Mouse (Mus musculus): Measurements from ENCODE around the gene Uhrf1bp1.
"Not testable (repeated sequence)": the region's sequence is repeated elsewhere in the genome, so short reads cannot be mapped to it uniquely, and the experiment has no call there.

Gene Uhrf1bp1

DNA sequence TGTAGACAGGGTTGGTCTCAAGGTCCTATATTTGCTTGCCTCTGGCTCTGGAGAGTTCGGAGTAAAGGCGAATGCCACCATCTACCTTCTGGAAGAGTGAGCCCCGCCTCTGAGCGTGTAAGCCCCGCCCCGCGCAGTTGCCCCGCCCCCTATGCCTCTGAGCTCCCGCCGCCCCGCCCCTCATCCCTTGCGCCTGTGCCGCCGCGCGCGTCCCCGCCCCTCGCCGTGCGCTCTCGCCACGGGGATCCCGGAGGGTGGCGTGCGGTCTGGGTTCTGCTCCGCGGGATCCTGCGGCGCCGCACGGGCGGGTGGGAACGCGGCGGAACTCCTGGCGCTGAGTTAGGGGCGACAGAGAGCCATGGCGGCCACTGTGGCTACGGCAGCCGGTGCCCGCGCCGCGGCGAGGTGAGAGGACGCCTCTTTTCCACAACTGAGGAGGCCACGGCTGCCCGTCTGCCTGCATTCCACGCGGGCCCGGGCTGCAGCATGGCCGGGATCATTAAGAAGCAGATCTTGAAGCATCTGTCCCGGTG is at the start of gene Uhrf1bp1:
Uhrf1bp1 (plus strand) TSS at position 177 of the 533 bp plus-strand sequence.
- DNase-seq (ENCODE audit: low spot score in 2 of 2): peak; percentile 71 to 75

DNA sequence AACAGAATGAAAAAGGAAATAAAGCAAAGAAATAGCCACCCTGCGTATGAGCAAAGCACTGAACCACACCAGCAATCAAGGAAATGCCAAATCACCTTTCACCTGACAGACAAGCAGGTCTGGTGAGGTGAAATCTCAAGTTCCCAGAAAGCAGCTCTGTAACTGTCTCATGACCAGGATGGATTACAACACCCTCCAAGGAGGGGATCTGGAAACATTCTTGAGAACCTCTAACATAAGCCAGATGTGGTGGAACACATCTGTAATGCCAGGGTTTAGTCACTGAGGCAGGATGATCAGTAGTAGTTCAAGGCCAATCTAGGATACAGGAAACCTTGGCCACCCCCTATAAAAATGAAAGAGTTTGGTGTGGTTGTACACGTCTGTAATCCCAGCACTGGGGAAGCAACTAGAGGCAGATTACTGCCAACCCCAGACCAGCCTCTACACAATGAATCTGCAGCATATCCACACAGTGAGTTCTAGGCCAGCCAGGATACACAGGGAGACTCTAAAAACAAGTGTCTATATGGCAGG is 48.6 kb upstream of the Uhrf1bp1 start:
- DNase-seq (ENCODE audit: low spot score in 2 of 2): no peak

DNA sequence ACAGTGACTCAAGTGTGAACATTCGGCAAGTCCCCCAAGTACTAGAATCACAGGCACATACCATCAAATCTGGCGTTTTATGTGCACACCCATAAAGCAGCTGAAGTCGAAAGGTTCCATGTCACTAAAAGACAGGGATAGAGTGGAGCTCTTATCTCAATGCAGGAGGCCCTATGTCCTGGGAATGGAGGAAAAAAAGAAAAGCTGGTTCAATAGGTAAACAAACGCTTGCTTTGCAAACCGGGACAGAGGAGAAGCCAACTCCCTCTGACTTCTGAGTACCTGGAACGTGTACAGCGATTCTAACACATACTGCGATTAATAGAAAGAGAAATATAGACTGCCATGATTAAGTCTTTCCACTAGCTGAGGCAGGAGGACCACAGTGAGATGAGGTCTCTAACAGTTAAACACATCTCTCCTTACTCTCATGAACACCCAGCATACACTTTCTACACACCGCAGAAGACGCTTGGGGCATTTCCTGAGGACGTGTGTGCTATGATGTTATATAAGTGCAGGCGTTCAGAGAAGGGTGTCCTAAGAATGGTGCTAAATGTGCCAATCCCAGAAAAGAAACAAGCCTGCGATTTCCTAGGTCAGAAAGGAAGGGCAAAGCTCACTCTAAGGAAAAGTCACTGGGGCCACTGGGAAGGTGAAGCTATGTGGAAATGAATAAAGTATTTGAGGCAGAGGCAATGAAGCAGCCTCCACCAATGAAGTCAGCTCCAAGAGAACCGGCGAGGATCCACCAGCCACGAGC is 45.5 kb upstream of the Uhrf1bp1 start:
- DNase-seq (ENCODE audit: low spot score in 2 of 2): no peak

DNA sequence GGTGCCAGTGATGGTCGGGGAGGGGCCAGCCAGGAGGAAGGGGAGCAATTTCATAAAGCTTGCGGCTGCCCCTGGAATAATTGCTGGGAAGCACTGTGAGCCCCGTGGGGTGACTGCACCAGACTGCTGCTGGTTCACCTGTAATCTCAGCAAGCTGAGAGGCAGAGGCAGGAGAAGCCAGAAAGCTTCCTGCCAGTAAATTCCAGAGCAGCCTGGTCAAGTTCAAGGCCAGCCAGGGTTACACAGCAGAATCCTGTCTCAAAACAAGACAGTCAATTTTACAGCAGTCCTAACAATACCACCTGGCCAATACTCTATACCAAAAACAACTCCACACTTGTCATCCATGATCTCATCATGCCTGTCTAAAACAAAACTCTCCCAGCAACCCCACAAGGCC is 44.3 kb upstream of the Uhrf1bp1 start:
- no peak for DNase-seq (ENCODE audit: low spot score in 2 of 2)

DNA sequence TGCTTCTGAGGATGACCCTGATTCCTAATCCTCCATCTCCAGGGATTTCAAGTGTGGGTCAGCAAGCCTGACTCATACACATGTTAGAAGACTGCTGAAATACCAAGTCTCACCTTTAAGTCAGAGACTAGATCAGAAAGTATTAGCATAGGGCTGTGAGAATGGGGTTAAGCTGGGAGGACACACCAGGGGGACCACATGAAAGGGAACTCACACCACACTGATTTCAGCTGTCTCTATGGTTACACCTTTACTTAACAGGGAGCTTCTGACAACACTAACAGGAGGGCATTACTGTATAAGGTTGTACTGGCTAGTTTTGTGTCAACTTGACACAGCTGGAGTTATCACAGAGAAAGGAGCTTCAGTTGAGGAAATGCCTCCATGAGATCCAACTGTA is 41.6 kb upstream of the Uhrf1bp1 start:
- DNase-seq (ENCODE audit: low spot score in 2 of 2): no peak

DNA sequence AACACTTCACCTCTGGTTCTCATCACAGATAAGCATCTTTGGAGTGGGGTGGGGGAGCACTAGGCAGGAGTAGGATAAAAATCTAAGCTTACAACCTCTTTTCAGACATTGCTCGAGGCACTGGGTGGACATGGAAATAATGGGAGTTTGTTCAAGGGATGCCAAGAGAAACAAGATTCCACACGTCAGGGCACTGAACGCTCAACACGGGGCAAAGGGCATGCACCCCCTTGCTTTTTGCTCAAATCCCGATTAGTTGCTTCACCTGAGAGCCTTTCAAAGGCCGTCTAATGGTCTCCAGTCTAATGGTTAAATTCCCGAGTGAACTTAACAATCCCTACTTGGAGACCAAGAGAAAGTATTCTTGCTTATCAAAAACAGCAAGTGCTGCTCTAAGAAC is 37.2 kb upstream of the Uhrf1bp1 start:
- no peak for DNase-seq (ENCODE audit: low spot score in 2 of 2)

DNA sequence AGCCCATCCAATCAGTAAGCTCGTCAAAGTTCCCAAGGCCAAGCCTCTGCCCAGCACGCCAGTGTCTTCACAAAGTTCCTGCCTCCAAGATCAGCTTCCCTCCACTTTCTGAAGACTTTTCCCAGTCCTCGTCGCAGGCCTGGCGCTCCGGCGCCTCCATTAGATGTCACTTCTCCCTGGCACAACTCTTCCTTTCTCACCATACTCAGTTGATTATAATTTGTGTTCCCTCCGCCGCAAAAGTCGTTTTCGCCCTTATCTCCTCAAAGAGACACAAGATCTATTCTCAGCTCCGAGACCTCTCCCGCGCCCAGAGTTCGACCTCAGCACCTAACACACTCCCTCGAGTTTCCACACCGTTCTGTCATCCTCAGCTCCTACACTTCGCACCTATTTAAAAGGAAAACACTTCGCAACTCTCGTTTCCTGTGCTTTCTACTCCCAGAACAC is 36.7 kb upstream of the Uhrf1bp1 start:
- DNase-seq (ENCODE audit: low spot score in 2 of 2): peak in 1 of 2 experiments; percentile 13

DNA sequence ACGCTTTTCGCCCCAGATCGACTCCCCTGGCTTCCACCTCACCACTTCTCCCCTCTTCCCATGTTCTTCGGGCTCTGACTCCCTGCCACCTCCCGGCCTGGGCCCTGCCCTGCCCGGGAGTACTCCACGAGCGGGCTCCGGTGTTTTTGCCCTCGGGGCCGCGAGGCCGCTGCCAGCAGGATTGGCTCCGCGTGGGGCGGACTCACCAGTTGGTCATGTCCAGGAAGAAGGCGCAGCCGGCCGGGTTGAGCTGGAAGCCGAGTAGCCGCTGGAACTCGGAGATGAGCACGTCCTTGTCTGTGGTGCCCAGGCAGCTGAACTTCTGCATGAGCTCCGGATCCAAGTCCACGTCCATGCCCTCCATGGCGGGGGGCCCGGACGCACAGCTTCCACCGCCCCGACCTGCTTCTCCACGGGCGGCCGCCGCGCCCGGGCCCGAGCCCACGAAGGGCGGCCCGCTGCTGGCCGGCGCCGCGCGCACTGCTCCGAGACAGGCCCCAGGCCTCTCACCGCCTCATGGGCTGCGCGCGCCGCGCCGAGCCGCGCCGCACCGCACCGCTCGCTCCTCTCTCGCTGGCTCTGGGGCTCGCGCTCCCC is 36.2 kb upstream of the Uhrf1bp1 start:
- DNase-seq (ENCODE audit: low spot score in 2 of 2): peak; percentile 33 to 39

DNA sequence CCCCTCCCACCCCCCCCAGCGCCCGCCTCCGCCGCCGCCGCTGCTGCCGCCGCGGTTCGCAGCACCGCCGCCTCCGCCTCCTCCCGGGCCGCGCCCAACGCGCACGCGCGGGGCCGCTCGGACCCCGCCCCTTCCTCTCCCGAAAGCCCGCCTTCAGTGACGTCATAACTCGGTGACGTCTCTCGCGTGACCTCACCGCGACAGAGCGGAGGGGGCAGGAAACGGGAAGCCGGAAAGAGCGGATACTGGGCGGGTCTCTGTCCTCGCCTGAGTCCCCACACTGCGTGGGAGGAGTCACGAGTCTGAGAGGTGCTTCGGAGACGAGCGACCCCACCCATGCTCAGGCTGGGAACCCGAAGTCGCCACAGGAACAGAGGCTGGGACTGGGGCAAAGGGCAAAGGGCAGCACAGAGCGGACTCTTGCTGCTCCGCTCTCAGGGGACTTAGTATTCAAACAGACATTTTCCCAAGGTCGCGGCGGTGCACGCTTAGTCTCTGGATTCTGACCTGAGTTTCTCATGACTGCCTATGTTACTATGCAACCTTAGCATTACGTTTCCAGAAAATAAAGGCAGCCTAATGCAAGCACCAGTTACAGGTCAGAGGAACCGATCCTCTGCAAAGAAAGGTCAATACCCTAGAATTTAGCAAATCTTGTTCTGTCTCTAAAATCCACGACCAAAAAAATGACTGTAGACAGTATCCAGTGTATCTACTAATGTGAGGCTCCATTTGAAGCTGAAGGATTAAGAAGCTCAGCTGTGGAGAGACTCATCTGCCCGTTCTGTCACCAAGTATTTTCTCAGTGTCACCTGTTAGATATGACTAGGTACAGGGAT is 35.5 kb upstream of the Uhrf1bp1 start, which contains the start of gene D17Wsu92e:
D17Wsu92e (minus strand) TSS at position 81 of the 839 bp plus-strand sequence.
- peak; percentile 95 to 96 for DNase-seq (ENCODE audit: low spot score in 2 of 2)

DNA sequence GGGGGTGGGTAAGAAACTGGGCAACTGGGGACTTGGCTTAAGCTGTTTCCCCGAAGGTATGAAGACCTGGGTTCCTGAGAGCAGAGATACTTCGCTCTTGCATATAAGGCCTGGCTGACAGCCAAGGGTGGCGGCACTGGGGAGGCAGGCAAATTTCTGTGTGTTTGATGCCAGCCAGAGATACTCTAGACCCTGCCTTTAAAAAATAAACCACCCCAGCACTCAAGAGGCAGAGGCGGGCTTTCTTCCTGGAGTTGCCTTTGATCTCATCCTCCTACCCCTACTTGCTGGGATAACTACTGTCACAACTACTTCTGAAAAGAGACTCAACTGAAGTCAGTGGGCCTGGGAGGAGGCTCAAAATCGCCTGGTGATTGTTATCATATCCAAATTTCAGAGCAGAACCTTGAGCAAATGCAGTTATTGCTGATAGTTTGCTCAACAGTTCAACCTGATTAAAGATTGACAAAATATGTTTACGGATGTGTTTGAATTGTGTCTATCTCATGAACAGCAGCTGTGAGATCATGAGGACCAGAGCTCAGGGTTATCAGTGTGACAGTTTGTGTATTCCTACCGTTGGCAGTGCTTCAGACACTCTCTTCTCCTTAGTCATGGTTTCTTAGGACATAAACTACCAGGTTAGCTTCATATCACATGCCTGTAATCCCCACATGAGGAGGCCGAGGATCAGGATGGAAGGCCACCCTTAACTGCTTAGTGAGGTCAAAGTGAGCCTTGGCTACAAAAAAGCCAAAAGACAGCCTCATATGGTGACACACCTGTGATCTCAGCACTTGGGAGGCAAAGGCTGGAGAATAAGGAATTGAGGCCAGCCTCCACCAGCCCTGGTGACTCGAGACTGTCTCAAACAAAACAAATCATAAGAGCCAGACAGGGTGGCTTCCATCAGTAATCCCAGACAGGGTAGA is 34.6 kb upstream of the Uhrf1bp1 start:
- no peak for DNase-seq (ENCODE audit: low spot score in 2 of 2)

DNA sequence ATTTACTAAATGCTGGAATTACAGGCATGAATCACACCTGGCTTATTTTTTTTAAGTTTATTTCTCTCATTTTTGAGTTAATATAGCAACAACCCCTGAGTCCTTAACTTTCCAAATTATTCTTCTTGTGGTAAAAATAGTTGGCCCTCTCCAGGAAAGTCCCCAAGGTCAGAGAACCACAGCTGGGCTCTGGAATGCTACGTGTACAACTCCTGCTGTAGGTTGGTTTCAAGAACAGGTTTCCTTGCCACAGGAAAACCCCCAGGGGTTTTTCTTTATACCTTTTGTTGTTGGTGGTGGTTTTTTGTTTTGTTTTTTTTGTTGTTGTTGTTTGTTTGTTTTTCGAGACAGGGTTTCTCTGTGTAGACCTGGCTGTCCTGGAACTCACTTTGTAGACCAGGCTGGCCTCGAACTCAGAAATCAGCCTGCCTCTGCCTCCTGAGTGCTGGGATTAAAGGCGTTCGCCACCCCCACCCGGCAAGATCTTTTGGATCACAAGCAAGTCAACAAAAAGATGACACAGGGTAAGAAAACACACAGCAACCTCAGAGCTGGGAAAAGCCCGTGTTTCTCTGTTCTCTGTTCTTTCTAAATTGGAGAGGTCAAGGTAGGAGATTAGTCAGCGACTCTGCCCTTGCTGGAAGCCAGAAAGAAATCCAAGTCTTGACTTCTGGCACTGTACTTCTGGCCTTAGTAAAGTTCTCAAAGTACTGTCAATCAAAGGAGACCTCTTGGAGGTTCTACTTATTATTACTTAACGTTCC is 32.9 kb upstream of the Uhrf1bp1 start:
- DNase-seq (ENCODE audit: low spot score in 2 of 2): no peak

DNA sequence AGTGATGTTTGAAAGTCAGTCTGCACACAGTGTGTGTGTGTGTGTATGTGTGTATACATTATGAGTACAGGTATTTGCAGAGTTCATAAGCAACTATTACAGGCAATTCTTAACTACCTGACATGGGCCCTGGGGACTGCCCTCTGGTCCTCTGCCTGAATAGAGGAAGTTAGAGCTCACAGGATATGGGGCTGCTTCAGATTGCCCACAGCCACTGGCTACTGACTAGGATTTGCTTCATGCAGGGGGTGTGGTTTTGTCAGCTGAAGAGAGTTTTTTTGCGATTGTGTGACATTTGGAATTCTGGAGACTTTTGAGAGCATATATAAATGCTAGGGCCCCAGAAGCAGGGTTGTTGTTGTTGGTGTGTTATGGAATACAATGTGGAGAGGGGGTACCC is 31.3 kb upstream of the Uhrf1bp1 start:
- no peak for DNase-seq (ENCODE audit: low spot score in 2 of 2)

DNA sequence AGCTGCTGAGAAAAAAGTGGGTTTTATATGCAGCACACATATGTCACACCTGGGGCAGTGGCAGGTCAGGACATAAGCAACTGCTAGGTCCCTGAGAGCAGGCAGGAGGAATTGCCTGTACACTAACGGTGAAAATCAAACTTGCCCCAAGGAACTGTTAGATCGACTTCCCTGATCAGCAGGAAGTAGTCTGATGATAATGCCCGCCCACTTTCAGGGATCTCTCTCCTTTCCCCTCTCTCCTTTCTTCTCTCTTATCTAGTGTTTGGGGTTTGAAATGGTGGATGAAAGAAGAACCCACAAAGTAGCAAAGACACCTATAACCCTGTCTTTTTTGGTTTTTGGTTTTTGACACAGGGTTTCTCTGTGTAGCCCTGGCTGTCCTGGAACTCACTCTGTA is 30.7 kb upstream of the Uhrf1bp1 start:
- no peak for DNase-seq (ENCODE audit: low spot score in 2 of 2)

DNA sequence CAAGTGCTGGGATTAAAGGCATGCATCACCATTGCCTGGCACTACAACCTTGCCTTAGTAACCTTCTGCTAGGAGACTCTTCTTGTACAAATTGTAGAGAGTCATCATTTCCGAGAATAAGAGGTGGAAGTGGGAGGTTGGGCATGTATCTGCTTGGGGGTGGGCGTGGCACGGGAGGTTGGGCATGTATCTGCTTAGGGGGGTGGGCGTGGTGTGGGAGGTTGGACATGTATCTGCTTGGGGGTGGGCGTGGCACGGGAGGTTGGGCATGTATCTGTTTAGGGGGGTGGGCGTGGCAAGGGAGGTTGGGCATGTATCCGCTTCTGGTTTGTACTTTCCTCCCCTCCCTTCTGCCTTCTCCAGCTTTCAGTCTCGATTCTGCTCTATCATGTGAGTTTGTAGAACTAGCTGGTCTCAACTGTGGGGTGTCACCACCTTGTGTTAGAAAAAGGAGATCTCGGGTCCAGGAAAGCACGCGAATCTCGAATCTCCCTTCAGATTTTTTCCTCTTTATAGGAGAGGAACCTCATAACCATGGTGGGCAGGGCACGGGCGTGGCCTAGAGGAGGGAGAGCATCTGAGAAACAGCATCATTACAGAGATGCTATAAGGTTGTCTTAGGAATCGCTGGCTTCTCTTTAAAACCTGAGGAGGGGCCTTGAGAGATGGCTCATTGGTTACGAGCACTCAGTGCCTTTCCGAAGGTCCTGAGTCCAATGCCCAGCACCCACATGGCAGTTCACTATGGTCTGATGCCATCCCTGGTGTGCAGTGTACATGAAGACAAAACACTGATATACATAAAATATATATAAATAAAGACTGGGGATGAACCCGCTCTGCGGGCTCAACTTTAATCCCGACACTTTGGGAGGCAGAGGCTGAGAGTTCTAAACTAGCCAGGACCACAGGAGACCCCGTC is 30.0 kb upstream of the Uhrf1bp1 start:
- DNase-seq (ENCODE audit: low spot score in 2 of 2): peak in 1 of 2 experiments; percentile 28

DNA sequence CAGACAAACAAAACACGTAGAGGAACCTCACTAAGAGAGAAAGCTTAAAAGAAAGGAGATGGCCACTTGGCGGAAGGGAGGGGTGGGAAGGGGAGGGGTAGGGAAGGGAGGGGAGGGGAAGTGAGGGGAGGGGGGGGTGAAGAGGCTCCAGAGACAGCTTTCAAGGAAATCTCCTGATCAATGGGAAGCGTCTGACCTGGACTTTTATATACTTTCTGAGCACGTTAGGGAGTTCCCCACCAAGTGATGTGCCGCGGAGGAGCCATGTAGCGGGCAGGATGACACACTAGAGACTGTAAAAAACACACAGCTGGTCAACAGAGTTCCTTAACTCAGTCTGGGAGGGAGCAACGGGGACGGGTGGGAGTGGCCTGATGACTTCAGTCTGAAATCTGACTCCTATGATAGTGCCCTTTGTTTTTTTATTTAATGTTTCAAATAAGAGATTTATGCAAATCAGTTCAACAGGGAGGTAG is 29.3 kb upstream of the Uhrf1bp1 start:
- DNase-seq (ENCODE audit: low spot score in 2 of 2): no peak

DNA sequence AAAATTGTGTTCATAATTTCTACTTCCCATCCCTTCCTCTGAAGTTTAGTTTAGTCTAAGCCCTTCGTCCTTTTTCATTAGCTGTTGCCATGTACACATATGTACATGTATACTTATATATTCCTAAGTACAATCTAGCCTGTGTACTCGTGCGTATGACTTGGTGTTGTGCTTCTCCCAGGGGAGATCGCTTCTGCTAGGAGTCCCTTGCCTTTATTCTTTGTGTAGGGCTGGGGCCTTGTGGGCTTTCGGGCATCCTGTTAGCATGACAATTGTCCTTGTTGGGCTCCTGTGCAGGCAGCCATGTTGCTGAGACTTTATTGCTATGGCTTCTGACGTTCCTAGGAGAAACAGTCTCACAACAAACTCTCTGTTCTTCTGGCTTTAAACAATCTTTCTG is 28.7 kb upstream of the Uhrf1bp1 start:
- no peak for DNase-seq (ENCODE audit: low spot score in 2 of 2)

DNA sequence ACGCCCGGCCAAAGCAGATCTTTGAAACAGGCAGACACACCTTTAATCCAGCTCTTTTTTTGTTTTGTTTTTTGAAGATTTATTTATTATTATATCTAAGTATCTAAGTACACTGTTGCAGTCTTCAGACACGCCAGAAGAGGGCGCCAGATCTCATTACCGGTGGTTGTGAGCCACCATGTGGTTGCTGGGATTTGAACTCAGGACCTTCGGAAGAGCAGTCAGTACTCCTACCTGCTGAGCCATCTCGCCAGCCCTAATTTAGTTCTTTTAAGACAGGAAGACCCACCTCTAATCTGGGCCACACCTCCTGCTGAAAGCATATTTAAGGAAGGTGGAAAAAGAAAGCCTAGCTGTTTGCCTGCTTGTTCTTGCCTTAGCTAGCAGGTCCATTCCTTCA is 25.8 kb upstream of the Uhrf1bp1 start:
- no peak for DNase-seq (ENCODE audit: low spot score in 2 of 2)

DNA sequence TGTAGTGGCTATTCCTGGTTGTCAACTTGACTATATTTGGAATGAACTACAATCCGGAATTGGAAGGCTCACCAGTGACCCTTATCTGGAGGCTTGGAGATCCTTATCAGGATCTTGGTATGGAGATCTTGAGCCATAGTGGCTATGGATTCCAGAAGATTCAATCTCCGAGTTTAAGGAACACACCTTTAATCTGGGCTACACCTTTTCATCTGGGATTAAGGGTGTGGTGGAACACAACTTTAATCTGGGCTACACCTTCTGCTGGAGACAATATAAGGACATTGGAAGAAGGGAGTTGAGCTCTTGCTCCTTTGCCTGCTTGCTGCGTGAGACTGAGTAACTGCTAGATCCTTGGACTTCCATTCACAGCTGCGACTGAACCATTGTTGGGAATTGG is 18.4 kb upstream of the Uhrf1bp1 start, which contains the start of gene Snrpc:
Snrpc (plus strand) TSS at position 301 of the 400 bp plus-strand sequence.
- DNase-seq (ENCODE audit: low spot score in 2 of 2): not testable (repeated sequence)

All from right cerebral cortex, postnatal 36 days (tissue).